Comparison of ENCODE assay signal across 11 mouse cellular contexts in genomic region chr4:140592990-140593770, GRCm38 (mm10).
DNase-seq lines count a peak whose midpoint lies in the region; ATAC-seq and TF ChIP-seq lines count a peak whose summit lies in the region.
"Had no signal": no experiment of that assay in that cellular context is flagged by ENCODE, and none has a peak within 500 bp of the region (broad histone marks: within the 10 kb centered on the region; RNA-seq: fewer than 3 reads in every experiment).

No protein-coding gene starts in this region.

- no peak overlapping the region for H3K9ac ChIP-seq in forebrain, postnatal 0 days
- no peak overlapping the region for H3K9ac ChIP-seq in lung, embryonic 15.5 days
- 0 out of 2 replicates have a peak overlapping the region, but pooled peaks have one; percentile 23 for H3K9ac ChIP-seq in hindbrain, embryonic 11.5 days (ENCODE audit: low read depth, low read length)
- 0 out of 2 replicates have a peak overlapping the region, but pooled peaks have one; percentile 17 for H3K9ac ChIP-seq in neural tube, embryonic 12.5 days
- H3K9ac ChIP-seq in heart, adult 2 months (ENCODE audit: low read depth, low read length) = no peak overlapping the region
- H3K9ac ChIP-seq: embryonic facial prominence, embryonic 13.5 days; heart, embryonic 13.5 days had no signal

- TF ChIP-seq EP300 in heart, adult 2 months (IDR thresholded peaks at IDR 0.05; ENCODE audit: insufficient read depth, low read depth, low read length) = no peak

- no peaks in the 10 kb centered on the region for H3K79me2 ChIP-seq in heart, adult 2 months (replicated peaks; ENCODE audit: control insufficient read depth, insufficient read depth, low read length)

- TF ChIP-seq CTCF in forebrain, postnatal 0 days (IDR thresholded peaks at IDR 0.05; ENCODE audit: low read depth) = no peak
- no peak for TF ChIP-seq CTCF in lung, adult 2 months (IDR thresholded peaks at IDR 0.05; ENCODE audit: insufficient read depth, low read length)
- TF ChIP-seq CTCF in heart, adult 2 months (IDR thresholded peaks at IDR 0.05) = no peak

- H3K4me1 ChIP-seq in forebrain, embryonic 10.5 days = peaks cover 10% of the 10 kb centered on the region
- no peaks in the 10 kb centered on the region for H3K4me1 ChIP-seq in forebrain, postnatal 0 days (ENCODE audit: insufficient read depth)
- no peaks in the 10 kb centered on the region for H3K4me1 ChIP-seq in lung, embryonic 15.5 days
- no peaks in the 10 kb centered on the region for H3K4me1 ChIP-seq in lung, adult 2 months (ENCODE audit: control insufficient read depth, insufficient read depth, low read length)
- 0 out of 2 replicates have a peak, but pooled peaks cover 2% of the 10 kb centered on the region for H3K4me1 ChIP-seq in hindbrain, embryonic 11.5 days (replicated peaks; ENCODE audit: control insufficient read depth, insufficient read depth, low read length)
- H3K4me1 ChIP-seq in neural tube, embryonic 12.5 days = peaks cover 12% of the 10 kb centered on the region; the same call in 1 of the 2 replicates
- H3K4me1 ChIP-seq in heart, adult 2 months (ENCODE audit: control insufficient read depth, insufficient read depth, low read length) = no peaks in the 10 kb centered on the region
- H3K4me1 ChIP-seq: embryonic facial prominence, embryonic 13.5 days; heart, embryonic 13.5 days had no signal

- no peak for ATAC-seq in forebrain, postnatal 0 days
- peak; percentile 8; the same call in 1 of the 2 replicates for ATAC-seq in lung, embryonic 15.5 days (ENCODE audit: borderline replicate concordance, extremely low read depth, low FRiP score, low TSS enrichment)
- no peak for ATAC-seq in hindbrain, embryonic 11.5 days (ENCODE audit: low FRiP score)
- ATAC-seq in neural tube, embryonic 12.5 days (ENCODE audit: low FRiP score, low read depth) = 0 out of 2 replicates have a peak, but pooled peaks have one; percentile 10
- ATAC-seq: activated CD4-positive, CD25-positive, alpha-beta regulatory T cell, adult 4 months had no signal

- H3K27me3 ChIP-seq in forebrain, embryonic 10.5 days (ENCODE audit: poor library complexity, severe bottlenecking) = no peaks in the 10 kb centered on the region
- H3K27me3 ChIP-seq in forebrain, postnatal 0 days (ENCODE audit: insufficient read depth, low read length) = no peaks in the 10 kb centered on the region
- H3K27me3 ChIP-seq in lung, embryonic 15.5 days = no peaks in the 10 kb centered on the region
- H3K27me3 ChIP-seq in hindbrain, embryonic 11.5 days (ENCODE audit: control insufficient read depth, insufficient read depth, low read length) = no peaks in the 10 kb centered on the region
- H3K27me3 ChIP-seq in neural tube, embryonic 12.5 days (replicated peaks) = no peaks in the 10 kb centered on the region
- no peaks in the 10 kb centered on the region for H3K27me3 ChIP-seq in heart, adult 2 months (ENCODE audit: control insufficient read depth, insufficient read depth, low read length)
- H3K27me3 ChIP-seq: embryonic facial prominence, embryonic 13.5 days; heart, embryonic 13.5 days had no signal

- H3K36me3 ChIP-seq in forebrain, embryonic 10.5 days (replicated peaks) = peaks cover 82% of the 10 kb centered on the region
- H3K36me3 ChIP-seq in forebrain, postnatal 0 days (ENCODE audit: insufficient read depth) = peaks cover 31% of the 10 kb centered on the region
- peaks cover 23% of the 10 kb centered on the region; the same call in 1 of the 2 replicates for H3K36me3 ChIP-seq in lung, embryonic 15.5 days
- 0 out of 2 replicates have a peak, but pooled peaks cover 3% of the 10 kb centered on the region for H3K36me3 ChIP-seq in hindbrain, embryonic 11.5 days (ENCODE audit: control insufficient read depth, insufficient read depth, low read length)
- peaks cover 51% of the 10 kb centered on the region for H3K36me3 ChIP-seq in neural tube, embryonic 12.5 days
- no peaks in the 10 kb centered on the region for H3K36me3 ChIP-seq in heart, adult 2 months (ENCODE audit: control insufficient read depth, insufficient read depth, low read length)

- H3K4me3 ChIP-seq in forebrain, embryonic 10.5 days = no peak overlapping the region
- no peak overlapping the region for H3K4me3 ChIP-seq in forebrain, postnatal 0 days (ENCODE audit: low read depth, low read length)
- H3K4me3 ChIP-seq in lung, embryonic 15.5 days = no peak overlapping the region
- no peak overlapping the region for H3K4me3 ChIP-seq in lung, adult 2 months (replicated peaks; ENCODE audit: extremely low read depth, low read depth, low read length)
- no peak overlapping the region for H3K4me3 ChIP-seq in hindbrain, embryonic 11.5 days (ENCODE audit: low read depth, low read length)
- no peak overlapping the region for H3K4me3 ChIP-seq in neural tube, embryonic 12.5 days
- H3K4me3 ChIP-seq in heart, adult 2 months = no peak overlapping the region
- H3K4me3 ChIP-seq: embryonic facial prominence, embryonic 13.5 days; heart, embryonic 13.5 days had no signal

- no peak for DNase-seq in forebrain, embryonic 10.5 days (ENCODE audit: extremely low spot score, low spot score)
- DNase-seq in forebrain, postnatal 0 days = no peak
- DNase-seq in lung, adult 2 months = no peak
- no peak for DNase-seq in hindbrain, embryonic 11.5 days (ENCODE audit: low spot score)
- no peak for DNase-seq in heart, adult 2 months
- DNase-seq in adrenal gland, postnatal 36 days = no peak

- H3K4me2 ChIP-seq in forebrain, postnatal 0 days (ENCODE audit: low read depth) = no peak overlapping the region
- no peak overlapping the region for H3K4me2 ChIP-seq in lung, embryonic 15.5 days
- no peak overlapping the region for H3K4me2 ChIP-seq in hindbrain, embryonic 11.5 days (replicated peaks; ENCODE audit: low read depth, low read length)
- H3K4me2 ChIP-seq in neural tube, embryonic 12.5 days (replicated peaks) = no peak overlapping the region
- H3K4me2 ChIP-seq: embryonic facial prominence, embryonic 13.5 days; heart, embryonic 13.5 days had no signal

- no peak for TF ChIP-seq POLR2A in lung, adult 2 months (IDR thresholded peaks at IDR 0.05; ENCODE audit: borderline replicate concordance, extremely low read depth, low read depth, low read length)
- TF ChIP-seq POLR2A in heart, adult 2 months (IDR thresholded peaks at IDR 0.05; ENCODE audit: insufficient read depth, low read depth, low read length) = no peak

- peak overlapping the region; percentile 67; the same call in 1 of the 2 replicates for H3K27ac ChIP-seq in forebrain, embryonic 10.5 days
- no peak overlapping the region for H3K27ac ChIP-seq in forebrain, postnatal 0 days (ENCODE audit: low read depth, low read length)
- H3K27ac ChIP-seq in lung, embryonic 15.5 days = no peak overlapping the region
- H3K27ac ChIP-seq in hindbrain, embryonic 11.5 days (ENCODE audit: low read depth, low read length) = peak overlapping the region; percentile 51; the same call in 1 of the 2 replicates
- 0 out of 2 replicates have a peak overlapping the region, but pooled peaks have one; percentile 46 for H3K27ac ChIP-seq in neural tube, embryonic 12.5 days
- no peak overlapping the region for H3K27ac ChIP-seq in heart, adult 2 months
- H3K27ac ChIP-seq: embryonic facial prominence, embryonic 13.5 days; heart, embryonic 13.5 days had no signal

- WGBS in forebrain, embryonic 10.5 days = 77% methylated on average over 16 of the region's 16 CpGs
- 86% methylated on average over 16 of the region's 16 CpGs for WGBS in forebrain, postnatal 0 days
- 70% methylated on average over 16 of the region's 16 CpGs for WGBS in lung, embryonic 15.5 days
- WGBS in lung, adult 2 months = 74% methylated on average over 16 of the region's 16 CpGs
- 49% methylated on average over 16 of the region's 16 CpGs for WGBS in hindbrain, embryonic 11.5 days
- 28% methylated on average over 16 of the region's 16 CpGs for WGBS in neural tube, embryonic 12.5 days
- 85% methylated on average over 16 of the region's 16 CpGs for WGBS in heart, adult 2 months

- intact Hi-C loops in heart, adult 2 months (cut with DNase I) = loop anchor here (1.0 kb wide), 1 partner anchor 81 kb away; no protein-coding TSS in a partner anchor

- H3K9me3 ChIP-seq in forebrain, embryonic 10.5 days = peaks cover 18% of the 10 kb centered on the region
- no peaks in the 10 kb centered on the region for H3K9me3 ChIP-seq in forebrain, postnatal 0 days (ENCODE audit: low read length)
- no peaks in the 10 kb centered on the region; the same call in 1 of the 2 replicates for H3K9me3 ChIP-seq in lung, embryonic 15.5 days
- no peaks in the 10 kb centered on the region for H3K9me3 ChIP-seq in hindbrain, embryonic 11.5 days (ENCODE audit: control insufficient read depth, low read length)
- peaks cover 9% of the 10 kb centered on the region; the same call in 1 of the 2 replicates for H3K9me3 ChIP-seq in neural tube, embryonic 12.5 days

Comparison
In these comparisons a context has a peak if more than half of its experiments do, and no peak if none do; other contexts are left out.
1. H3K27ac ChIP-seq: peak in forebrain, embryonic 10.5 days (single experiment), hindbrain, embryonic 11.5 days (single experiment) and neural tube, embryonic 12.5 days (single experiment); none in forebrain, postnatal 0 days (single experiment), lung, embryonic 15.5 days (single experiment) and heart, adult 2 months (single experiment).
2. ATAC-seq: peak in lung, embryonic 15.5 days (single experiment) and neural tube, embryonic 12.5 days (single experiment); none in forebrain, postnatal 0 days (single experiment) and hindbrain, embryonic 11.5 days (single experiment).
3. H3K9ac ChIP-seq: peak in hindbrain, embryonic 11.5 days (single experiment) and neural tube, embryonic 12.5 days (single experiment); none in forebrain, postnatal 0 days (single experiment), lung, embryonic 15.5 days (single experiment) and heart, adult 2 months (single experiment).